Mouse (Mus musculus): Measurements from ENCODE around the gene Nat8l. TPM values are rescaled to one million over a fixed set of nuclear protein-coding genes. Genes with fewer than 3 reads are reported as not detected.
A peak's percentile ranks its signal among the peaks of the same experiment; 100 is the strongest.

The Nat8l gene
- polyA plus RNA-seq, 1 experiment, result 0.01 TPM

GRCm38 (mm10) chr5:33982731-33983259 is 13.0 kb upstream of the Nat8l start:
- Histone ChIP-seq H3K4me1 (ENCODE audit: control insufficient read depth) (peaks cover 6% of the 10 kb centered on the region), H3K9me3 (ENCODE audit: control insufficient read depth, low read length) (no peaks in the 10 kb centered on the region), H3K36me3 (ENCODE audit: control insufficient read depth) (no peaks in the 10 kb centered on the region), H3K4me3 (replicated peaks) (peak overlapping the region; percentile 52), H3K27me3 (ENCODE audit: control insufficient read depth) (peaks cover 51% of the 10 kb centered on the region)
- no peak for TF ChIP-seq GATA1 (IDR thresholded peaks at IDR 0.05; ENCODE audit: low read length)
- TF ChIP-seq TAL1 (IDR thresholded peaks at IDR 0.05; ENCODE audit: low read length), result no peak

GRCm38 (mm10) chr5:33983309-33984121 is 12.3 kb upstream of the Nat8l start, which contains the start of gene Gm1673:
TSS of gene Gm1673 (plus strand) at chr5:33983433.
- no peaks in the 10 kb centered on the region for H3K36me3 ChIP-seq (ENCODE audit: control insufficient read depth)
- peak within 1 kb of the TSS; percentile 52 for H3K4me3 ChIP-seq (replicated peaks)
- TF ChIP-seq GATA1 (IDR thresholded peaks at IDR 0.05; ENCODE audit: low read length) (no peak), TAL1 (IDR thresholded peaks at IDR 0.05; ENCODE audit: low read length) (no peak)
- H3K4me1 ChIP-seq (ENCODE audit: control insufficient read depth), result peaks cover 6% of the 10 kb centered on the region
- peaks cover 51% of the 10 kb centered on the region for H3K27me3 ChIP-seq (ENCODE audit: control insufficient read depth)
- H3K9me3 ChIP-seq (ENCODE audit: control insufficient read depth, low read length), result no peaks in the 10 kb centered on the region

GRCm38 (mm10) chr5:33994671-33995625 is 836 bp upstream of the Nat8l start:
- Histone ChIP-seq H3K4me3 (replicated peaks) (no peak overlapping the region), H3K36me3 (ENCODE audit: control insufficient read depth) (no peaks in the 10 kb centered on the region), H3K4me1 (ENCODE audit: control insufficient read depth) (no peaks in the 10 kb centered on the region), H3K27me3 (ENCODE audit: control insufficient read depth) (peaks cover 64% of the 10 kb centered on the region), H3K9me3 (ENCODE audit: control insufficient read depth, low read length) (peaks cover 3% of the 10 kb centered on the region; the same call in 1 of the 2 replicates)
- TF ChIP-seq GATA1 (IDR thresholded peaks at IDR 0.05; ENCODE audit: low read length) (no peak), TAL1 (IDR thresholded peaks at IDR 0.05; ENCODE audit: low read length) (no peak)

- peaks cover 71% of the 10 kb centered on the region for H3K27me3 ChIP-seq (ENCODE audit: control insufficient read depth)
- no peaks in the 10 kb centered on the region for H3K36me3 ChIP-seq (ENCODE audit: control insufficient read depth)
- no peak overlapping the region for H3K4me3 ChIP-seq (replicated peaks)
- TF ChIP-seq TAL1 (IDR thresholded peaks at IDR 0.05; ENCODE audit: low read length) (no peak), GATA1 (IDR thresholded peaks at IDR 0.05; ENCODE audit: low read length) (no peak)
- no peaks in the 10 kb centered on the region for H3K4me1 ChIP-seq (ENCODE audit: control insufficient read depth)
- H3K9me3 ChIP-seq (ENCODE audit: control insufficient read depth, low read length), result peaks cover 3% of the 10 kb centered on the region; the same call in 1 of the 2 replicates
These were observed 886 bp downstream of the Nat8l start for GRCm38 (mm10) chr5:33996694-33997045.

GRCm38 (mm10) chr5:33997051-33997741 is 1.4 kb downstream of the Nat8l start:
- peaks cover 3% of the 10 kb centered on the region; the same call in 1 of the 2 replicates for H3K9me3 ChIP-seq (ENCODE audit: control insufficient read depth, low read length)
- H3K36me3 ChIP-seq (ENCODE audit: control insufficient read depth), result no peaks in the 10 kb centered on the region
- H3K4me3 ChIP-seq (replicated peaks), result no peak overlapping the region
- peaks cover 70% of the 10 kb centered on the region for H3K27me3 ChIP-seq (ENCODE audit: control insufficient read depth)
- no peaks in the 10 kb centered on the region for H3K4me1 ChIP-seq (ENCODE audit: control insufficient read depth)
- TF ChIP-seq TAL1 (IDR thresholded peaks at IDR 0.05; ENCODE audit: low read length) (no peak), GATA1 (IDR thresholded peaks at IDR 0.05; ENCODE audit: low read length) (no peak)

- no peak for TF ChIP-seq TAL1 (IDR thresholded peaks at IDR 0.05; ENCODE audit: low read length)
- TF ChIP-seq GATA1 (IDR thresholded peaks at IDR 0.05; ENCODE audit: low read length), result no peak
- Histone ChIP-seq H3K27me3 (ENCODE audit: control insufficient read depth) (peaks cover 67% of the 10 kb centered on the region), H3K36me3 (ENCODE audit: control insufficient read depth) (no peaks in the 10 kb centered on the region), H3K9me3 (ENCODE audit: control insufficient read depth, low read length) (peaks cover 3% of the 10 kb centered on the region; the same call in 1 of the 2 replicates), H3K4me3 (replicated peaks) (no peak overlapping the region), H3K4me1 (ENCODE audit: control insufficient read depth) (no peaks in the 10 kb centered on the region)
These were observed 2.2 kb downstream of the Nat8l start for GRCm38 (mm10) chr5:33997829-33998504.

GRCm38 (mm10) chr5:33998505-33998877 is 2.7 kb downstream of the Nat8l start:
- H3K4me3 ChIP-seq (replicated peaks), result no peak overlapping the region
- TF ChIP-seq TAL1 (IDR thresholded peaks at IDR 0.05; ENCODE audit: low read length), result no peak
- no peak for TF ChIP-seq GATA1 (IDR thresholded peaks at IDR 0.05; ENCODE audit: low read length)
- no peaks in the 10 kb centered on the region for H3K36me3 ChIP-seq (ENCODE audit: control insufficient read depth)
- no peaks in the 10 kb centered on the region for H3K4me1 ChIP-seq (ENCODE audit: control insufficient read depth)
- H3K9me3 ChIP-seq (ENCODE audit: control insufficient read depth, low read length), result peaks cover 3% of the 10 kb centered on the region; the same call in 1 of the 2 replicates
- H3K27me3 ChIP-seq (ENCODE audit: control insufficient read depth), result peaks cover 67% of the 10 kb centered on the region
